Comparison of ENCODE assay signal across 11 mouse cellular contexts in the genomic region with DNA sequence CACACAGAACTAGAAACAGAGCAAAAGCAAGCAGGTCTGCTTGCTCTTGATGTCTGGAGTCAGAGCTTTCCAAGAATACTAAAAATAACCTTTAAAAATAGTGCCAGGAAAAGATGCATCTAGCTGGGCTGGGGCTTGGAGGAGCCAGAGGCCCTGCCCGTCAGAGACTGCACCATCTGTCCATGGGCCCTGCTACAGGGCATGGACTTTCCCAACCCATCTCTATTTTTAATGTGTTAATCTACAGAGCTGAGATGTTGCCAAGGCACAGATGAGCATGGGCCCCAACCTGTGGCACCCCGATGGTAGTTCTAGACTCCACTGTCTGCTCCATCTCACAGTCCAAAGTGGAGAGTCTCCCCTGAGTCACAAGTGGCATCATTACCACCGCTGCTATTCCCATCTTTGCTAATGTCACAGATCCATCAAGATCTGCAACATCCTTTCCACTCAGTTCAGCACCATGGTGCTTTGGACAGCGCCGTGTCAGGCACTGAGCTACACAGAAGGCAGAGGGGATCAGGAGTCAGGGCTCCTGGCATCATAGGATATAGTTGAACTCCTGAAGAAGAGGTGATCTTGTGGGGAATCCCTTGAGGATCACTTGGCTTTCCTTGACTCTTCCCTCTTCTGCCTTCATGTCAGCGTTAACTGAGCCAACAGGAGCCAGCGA.
DNase-seq lines count a peak whose midpoint lies in the region; ATAC-seq and TF ChIP-seq lines count a peak whose summit lies in the region.
"Had no signal": no experiment of that assay in that cellular context is flagged by ENCODE, and none has a peak within 500 bp of the region (broad histone marks: within the 10 kb centered on the region; RNA-seq: fewer than 3 reads in every experiment).

No protein-coding gene starts in this region.

- H3K4me1 ChIP-seq in MEL (ENCODE audit: control insufficient read depth in 1 of 2, insufficient read depth in 2 of 2, low read length in 2 of 2), result no peaks in the 10 kb centered on the region
- 0 out of 2 replicates have a peak, but pooled peaks cover 2% of the 10 kb centered on the region for H3K4me1 ChIP-seq in embryonic facial prominence, embryonic 10.5 days
- H3K4me1 ChIP-seq: embryonic facial prominence, embryonic 15.5 days; lung, embryonic 15.5 days; stomach, embryonic 15.5 days had no signal

- no peaks in the 10 kb centered on the region for H3K27me3 ChIP-seq in MEL (ENCODE audit: control insufficient read depth in 1 of 2, insufficient read depth in 2 of 2, low read length in 2 of 2)
- 0 out of 2 replicates have a peak, but pooled peaks cover 4% of the 10 kb centered on the region for H3K27me3 ChIP-seq in embryonic facial prominence, embryonic 10.5 days (replicated peaks; ENCODE audit: low read depth, poor library complexity, severe bottlenecking)
- H3K27me3 ChIP-seq: embryonic facial prominence, embryonic 15.5 days; lung, embryonic 15.5 days; stomach, embryonic 15.5 days had no signal

- no peak overlapping the region for H3K27ac ChIP-seq in MEL (ENCODE audit: control insufficient read depth, low read depth, low read length)
- no peak overlapping the region for H3K27ac ChIP-seq in embryonic facial prominence, embryonic 10.5 days (replicated peaks)
- H3K27ac ChIP-seq: embryonic facial prominence, embryonic 15.5 days; lung, embryonic 15.5 days; stomach, embryonic 15.5 days had no signal

- peak; percentile 72 for DNase-seq in kidney, postnatal 10 days
- no peak for DNase-seq in kidney, adult 8-10 months
- DNase-seq in MEL (ENCODE audit: low read depth, low spot score), result peak; percentile 27
- peak; percentile 88 for DNase-seq in brain, adult 2 months (ENCODE audit: low read depth, low spot score)
- peak; percentile 67 for DNase-seq in embryonic facial prominence, embryonic 10.5 days (ENCODE audit: low spot score)
- no peak for DNase-seq in spleen, postnatal 4 days (ENCODE audit: low spot score in 2 of 2)

- TF ChIP-seq CTCF in MEL (IDR thresholded peaks at IDR 0.05 in 2 of 3, conservative IDR thresholded peaks at IDR 0.05 in 1 of 3; ENCODE audit: control insufficient read depth in 1 of 3, insufficient read depth in 1 of 3, low read depth in 2 of 3, low read length in 3 of 3, poor library complexity in 1 of 3, severe bottlenecking in 1 of 3), result no peak

- ATAC-seq in erythroid progenitor cell, adult 5-6 weeks (replicated peaks; ENCODE audit: low FRiP score, poor library complexity, severe bottlenecking), result no peak
- ATAC-seq in frontal cortex, adult (ENCODE audit: low TSS enrichment), result no peak

- TF ChIP-seq RAD21 in MEL (IDR thresholded peaks at IDR 0.05; ENCODE audit: low read depth, low read length), result no peak

- TF ChIP-seq EP300 in MEL (IDR thresholded peaks at IDR 0.05; ENCODE audit: low read depth in 1 of 2, low read length in 2 of 2), result no peak

- no peak overlapping the region for H3K9ac ChIP-seq in MEL (ENCODE audit: control insufficient read depth, low read depth, low read length, poor library complexity, severe bottlenecking)
- H3K9ac ChIP-seq: embryonic facial prominence, embryonic 15.5 days; lung, embryonic 15.5 days; stomach, embryonic 15.5 days had no signal

- H3K9me3 ChIP-seq in MEL (replicated peaks; ENCODE audit: insufficient read depth, low read length), result no peaks in the 10 kb centered on the region
- H3K9me3 ChIP-seq in embryonic facial prominence, embryonic 10.5 days, result no peaks in the 10 kb centered on the region
- H3K9me3 ChIP-seq: embryonic facial prominence, embryonic 15.5 days; lung, embryonic 15.5 days; stomach, embryonic 15.5 days had no signal

- 64% methylated on average over 7 of the region's 7 CpGs for WGBS in embryonic facial prominence, embryonic 10.5 days

- TF ChIP-seq POLR2A in MEL (IDR thresholded peaks at IDR 0.05; ENCODE audit: control insufficient read depth in 1 of 2, insufficient read depth in 1 of 2, low read depth in 1 of 2, low read length in 2 of 2, poor library complexity in 1 of 2), result no peak

- no peaks in the 10 kb centered on the region for H3K36me3 ChIP-seq in MEL (ENCODE audit: control insufficient read depth in 1 of 2, insufficient read depth in 2 of 2, low read length in 2 of 2)
- H3K36me3 ChIP-seq in embryonic facial prominence, embryonic 10.5 days (replicated peaks), result no peaks in the 10 kb centered on the region
- H3K36me3 ChIP-seq: embryonic facial prominence, embryonic 15.5 days; lung, embryonic 15.5 days; stomach, embryonic 15.5 days had no signal

- no peak overlapping the region for H3K4me3 ChIP-seq in MEL (ENCODE audit: control insufficient read depth in 1 of 2, insufficient read depth in 1 of 2, low read depth in 2 of 2, low read length in 2 of 2)
- no peak overlapping the region for H3K4me3 ChIP-seq in embryonic facial prominence, embryonic 10.5 days
- H3K4me3 ChIP-seq: embryonic facial prominence, embryonic 15.5 days; lung, embryonic 15.5 days; stomach, embryonic 15.5 days had no signal

- no peaks in the 10 kb centered on the region for H3K79me2 ChIP-seq in MEL (ENCODE audit: control insufficient read depth, insufficient read depth, low read length, poor library complexity)

TF ChIP-seq in MEL, 35 proteins besides CTCF, POLR2A, EP300 and RAD21:
- TF ChIP-seq MAFK (IDR thresholded peaks at IDR 0.05; ENCODE audit: borderline replicate concordance, low read depth, low read length) (no peak), KAT2A (conservative IDR thresholded peaks at IDR 0.05; ENCODE audit: low read depth, low read length) (no peak), ETS1 (IDR thresholded peaks at IDR 0.05; ENCODE audit: low read depth, low read length) (no peak), ZNF384 (IDR thresholded peaks at IDR 0.05; ENCODE audit: low read depth, low read length) (no peak), POLR2AphosphoS2 (IDR thresholded peaks at IDR 0.05; ENCODE audit: low read length) (no peak), ZKSCAN1 (IDR thresholded peaks at IDR 0.05; ENCODE audit: low read depth, low read length) (no peak), JUND (IDR thresholded peaks at IDR 0.05; ENCODE audit: low read depth, low read length) (no peak), BHLHE40 (IDR thresholded peaks at IDR 0.05; ENCODE audit: borderline replicate concordance, low read depth, low read length) (no peak), RCOR1 (IDR thresholded peaks at IDR 0.05; ENCODE audit: low read depth, low read length) (no peak), MYC (IDR thresholded peaks at IDR 0.05; ENCODE audit: low read depth, low read length) (no peak), SMC3 (IDR thresholded peaks at IDR 0.05; ENCODE audit: low read depth, low read length) (no peak), TAL1 (IDR thresholded peaks at IDR 0.05; ENCODE audit: low read length) (no peak), CHD1 (IDR thresholded peaks at IDR 0.05; ENCODE audit: low read depth, low read length) (no peak), NELFE (IDR thresholded peaks at IDR 0.05; ENCODE audit: low read depth, low read length) (no peak), GABPA (IDR thresholded peaks at IDR 0.05; ENCODE audit: low read depth, low read length) (no peak)

Comparison
In these comparisons a context has a peak if more than half of its experiments do, and no peak if none do; other contexts are left out.
1. DNase-seq: peak in kidney, postnatal 10 days (single experiment), MEL (single experiment), brain, adult 2 months (single experiment) and embryonic facial prominence, embryonic 10.5 days (single experiment); none in kidney, adult 8-10 months (0 of 2) and spleen, postnatal 4 days (0 of 2).